Mouse (Mus musculus) cerebellum, postnatal 25 days (tissue): ENCODE results near the gene Evx1.

Experiments
- DNase-seq, 2 experiments: peaks; one replicate each; pipeline ENCODE4 v3.0.0; 2021; ENCODE audit warnings: mixed read lengths in 2 of 2

Evx1 gene

DNA sequence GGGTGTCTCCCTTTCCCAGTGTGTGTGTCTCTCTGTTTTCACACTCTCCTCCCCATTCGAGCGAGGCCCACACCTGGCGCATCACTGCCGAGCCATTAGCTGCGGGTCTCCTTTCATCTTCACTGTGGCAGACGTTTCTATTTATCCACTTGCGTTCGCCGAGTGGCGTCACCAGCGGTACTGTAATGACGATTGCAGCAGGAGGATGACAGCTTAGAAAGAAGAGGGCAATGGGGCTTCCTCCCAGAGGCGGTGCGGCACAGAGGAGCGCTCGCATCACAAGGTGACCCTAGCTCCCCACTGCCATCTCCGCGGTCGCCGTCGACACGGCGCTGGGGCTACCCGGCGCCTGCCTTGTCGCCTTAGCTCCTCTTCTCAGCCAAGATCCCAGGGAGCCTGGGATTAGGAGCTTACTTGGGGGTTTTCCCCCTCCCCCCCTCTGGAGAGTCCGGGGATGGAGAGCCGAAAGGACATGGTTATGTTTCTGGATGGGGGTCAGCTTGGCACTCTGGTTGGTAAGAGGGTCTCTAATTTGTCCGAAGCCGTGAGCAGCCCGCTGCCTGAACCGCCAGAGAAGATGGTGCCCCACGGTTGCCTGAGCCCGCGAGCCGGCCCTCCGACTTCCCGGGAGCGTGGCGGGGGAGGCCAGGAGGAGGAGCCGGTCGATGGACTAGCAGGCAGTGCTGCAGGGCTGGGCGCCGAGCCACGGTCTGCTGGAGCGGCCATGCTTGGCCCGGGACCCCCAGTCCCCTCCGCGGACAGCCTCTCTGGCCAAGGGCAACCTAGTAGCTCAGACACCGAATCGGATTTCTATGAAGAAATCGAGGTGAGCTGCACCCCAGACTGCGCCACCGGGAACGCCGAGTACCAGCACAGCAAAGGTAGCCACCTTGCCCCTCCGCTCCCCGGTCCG is at the start of gene Evx1:
Evx1 (plus strand) TSS at position 108 of the 913 bp plus-strand sequence.
- no peak for DNase-seq

DNA sequence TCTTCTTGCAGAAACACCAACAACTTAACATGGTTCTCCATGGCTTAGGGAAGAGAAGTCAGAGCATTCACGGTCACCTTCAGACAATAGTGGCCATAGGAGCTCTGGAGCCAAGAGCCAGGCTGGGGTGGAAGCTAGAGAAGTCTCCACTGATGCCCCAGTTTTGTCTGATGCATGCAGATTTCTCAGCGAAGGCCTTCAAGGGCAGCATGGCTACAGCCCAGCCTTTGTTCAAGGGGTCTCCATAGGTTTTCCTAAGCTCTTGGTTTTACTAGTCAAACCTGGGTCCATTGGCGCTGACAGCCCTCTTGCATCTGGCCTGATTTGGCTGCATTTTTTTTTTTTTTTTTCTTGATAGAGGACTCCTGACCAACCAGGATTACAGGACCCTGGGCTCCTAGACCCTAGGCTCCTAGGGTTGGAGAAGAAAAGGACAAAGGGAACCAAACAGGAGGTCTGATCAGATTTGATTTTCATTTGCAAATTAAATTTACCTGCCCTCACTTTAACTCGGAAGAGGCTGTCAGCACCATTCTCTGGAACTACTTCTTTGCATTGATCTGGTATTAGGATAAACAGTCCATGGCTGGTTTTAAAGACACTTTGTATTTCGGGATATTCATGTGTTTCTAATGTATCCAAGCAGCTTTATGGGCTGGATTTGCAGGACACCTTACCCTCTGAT is 49.0 kb upstream of the Evx1 start:
- DNase-seq: no peak

DNA sequence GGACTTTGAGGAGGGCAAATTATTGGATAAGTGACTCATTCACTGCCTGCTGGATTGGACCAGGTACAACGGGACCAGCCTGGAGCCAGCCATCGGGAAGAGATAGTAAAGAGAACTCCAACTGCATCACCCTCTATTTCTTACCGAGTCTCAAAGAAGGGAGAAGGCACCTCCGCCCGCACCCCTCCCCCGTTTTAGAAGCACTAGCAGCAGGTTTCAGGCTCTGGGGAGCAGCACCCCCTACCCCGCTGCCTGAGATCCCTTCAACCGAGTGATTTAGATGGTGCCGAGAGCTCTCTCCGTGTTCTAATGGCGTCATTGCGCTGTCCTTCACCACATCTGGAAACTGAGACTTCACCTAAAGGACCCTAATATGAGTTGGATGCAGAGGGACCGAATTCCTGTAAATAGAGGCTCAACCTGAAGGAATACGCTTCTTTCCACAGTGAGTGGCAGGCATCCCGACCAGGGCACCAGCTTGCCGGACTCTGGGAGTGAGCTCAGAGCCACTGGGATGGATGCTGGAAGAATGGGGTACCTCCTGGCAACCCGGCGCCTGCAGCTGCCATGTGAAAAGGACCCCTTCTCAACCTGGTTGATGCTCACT is 47.9 kb upstream of the Evx1 start:
- no peak for DNase-seq

DNA sequence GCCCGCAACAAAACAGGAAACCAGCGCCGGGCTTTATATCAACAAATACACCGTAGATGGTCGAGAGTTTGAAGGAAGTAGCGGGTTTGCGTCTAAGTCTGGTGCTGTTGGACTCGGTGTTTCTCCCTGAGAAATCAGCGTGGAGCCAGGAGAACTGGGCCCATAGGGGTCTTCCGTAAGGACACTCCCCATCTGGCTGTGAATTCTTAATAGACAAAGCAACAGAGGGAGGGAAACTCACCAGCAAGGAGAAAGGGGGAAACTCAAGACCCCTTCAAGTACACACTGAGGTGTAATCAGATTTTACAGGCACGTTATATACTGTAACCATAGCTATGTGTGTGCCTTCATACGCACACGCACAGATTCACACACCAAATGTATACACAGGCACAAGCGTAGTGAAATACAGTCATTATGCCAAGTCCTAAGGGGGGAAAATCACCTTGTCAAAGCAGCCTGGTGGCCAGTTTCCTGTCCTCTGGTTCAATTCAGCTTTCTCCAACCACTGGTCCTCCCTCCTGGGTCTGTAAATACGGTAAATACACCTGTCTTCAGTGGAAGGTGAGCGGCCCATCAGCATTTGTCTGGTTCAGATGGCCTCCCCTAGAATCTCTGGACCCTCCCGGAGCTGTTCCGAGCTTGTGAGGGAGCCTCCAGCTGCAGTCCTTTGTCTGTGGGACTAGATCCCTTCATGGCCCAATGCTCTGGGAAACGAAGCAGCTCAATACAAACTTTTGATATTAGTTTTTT is 47.2 kb upstream of the Evx1 start:
- DNase-seq: no peak

DNA sequence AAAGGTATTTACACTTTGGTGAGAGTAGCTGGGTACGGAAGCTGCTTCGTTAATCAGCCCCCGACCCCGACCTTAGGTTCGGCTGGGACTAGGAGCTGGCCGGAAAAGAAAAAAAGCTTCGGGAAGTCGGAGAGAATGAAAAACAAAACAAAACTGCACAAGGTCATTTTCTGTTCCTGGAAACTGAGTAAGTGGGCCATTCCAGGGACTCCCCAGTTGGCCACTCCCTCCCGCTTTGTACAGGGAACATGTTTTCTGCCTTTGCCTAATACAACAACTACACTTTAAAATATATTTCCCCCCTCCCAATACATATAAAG is 46.7 kb upstream of the Evx1 start:
- no peak for DNase-seq

DNA sequence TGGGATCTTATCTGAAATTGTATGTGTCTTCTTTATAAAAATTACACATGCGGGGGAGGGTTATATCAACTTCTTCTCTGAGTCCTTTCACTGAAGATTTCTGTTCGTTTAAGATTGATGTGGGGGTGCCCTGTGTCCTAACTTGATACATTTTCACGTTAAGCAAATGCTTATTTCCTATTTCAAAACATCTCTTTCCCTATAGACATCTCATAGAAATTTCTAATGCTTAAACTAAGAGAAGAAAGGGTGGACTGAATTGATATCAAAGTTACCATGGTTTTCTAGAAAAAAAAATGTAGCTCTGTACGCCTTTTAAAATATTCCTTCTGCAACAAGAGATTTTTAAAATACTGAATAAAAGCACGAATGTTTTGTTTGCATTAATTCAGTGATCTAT is 46.1 kb upstream of the Evx1 start:
- no peak for DNase-seq

DNA sequence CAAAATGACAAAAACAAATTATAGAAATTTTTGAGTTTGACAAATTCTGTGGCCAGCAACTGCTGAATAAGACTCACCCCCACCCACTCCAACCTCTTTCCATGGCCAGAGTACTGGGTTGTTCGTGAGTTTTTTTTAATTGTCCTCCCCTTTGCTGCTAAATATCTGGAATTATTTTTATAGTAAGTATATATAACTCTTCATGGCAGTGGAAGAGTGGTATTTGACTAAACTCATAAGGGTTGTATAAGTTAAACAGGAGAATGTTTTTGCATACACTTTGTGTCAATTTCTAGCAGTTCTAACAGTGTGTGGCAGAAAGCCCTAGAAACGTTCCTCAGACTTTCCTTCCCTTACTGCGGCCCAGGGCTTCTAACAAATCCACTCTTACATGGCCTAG is 45.6 kb upstream of the Evx1 start:
- DNase-seq: no peak

DNA sequence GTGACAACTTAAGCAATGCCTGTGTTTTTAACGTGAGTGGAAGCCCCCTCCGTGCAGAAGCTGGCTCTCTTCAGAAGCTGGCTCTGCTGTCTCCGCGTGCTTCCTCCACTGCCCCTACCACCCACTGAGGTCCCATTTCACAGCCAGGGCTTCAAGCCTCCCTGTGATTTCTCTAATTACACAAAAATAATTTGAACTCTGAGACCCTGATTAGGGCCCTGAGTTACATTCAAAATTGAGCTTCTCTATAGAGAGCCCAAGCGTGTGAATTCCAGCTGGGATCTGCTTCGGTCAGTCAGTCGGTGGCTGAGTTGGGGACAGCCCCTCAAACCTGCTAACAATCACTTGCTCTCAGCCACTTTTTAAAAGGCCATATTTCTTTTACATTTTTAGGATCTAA is 45.0 kb upstream of the Evx1 start:
- DNase-seq: no peak

DNA sequence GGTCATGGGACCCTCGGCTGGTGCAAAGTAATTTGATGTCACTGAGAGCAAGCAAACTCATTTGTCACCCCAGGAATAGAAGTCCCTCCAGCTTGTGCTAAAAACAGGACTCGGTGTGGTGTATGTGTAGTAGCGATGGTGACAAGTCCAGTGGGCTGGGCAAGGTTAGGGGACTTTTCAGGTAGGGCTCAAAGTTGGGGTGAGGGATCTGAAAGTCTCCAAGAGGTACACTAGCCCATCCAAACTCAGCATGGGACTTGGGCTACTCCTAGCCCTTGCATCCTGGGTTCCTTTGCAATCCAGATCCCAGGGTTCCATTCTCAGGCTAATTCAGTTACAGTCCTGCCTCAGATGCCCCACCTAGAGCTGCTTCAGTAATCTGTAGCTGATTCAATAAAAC is 44.5 kb upstream of the Evx1 start:
- no peak for DNase-seq

DNA sequence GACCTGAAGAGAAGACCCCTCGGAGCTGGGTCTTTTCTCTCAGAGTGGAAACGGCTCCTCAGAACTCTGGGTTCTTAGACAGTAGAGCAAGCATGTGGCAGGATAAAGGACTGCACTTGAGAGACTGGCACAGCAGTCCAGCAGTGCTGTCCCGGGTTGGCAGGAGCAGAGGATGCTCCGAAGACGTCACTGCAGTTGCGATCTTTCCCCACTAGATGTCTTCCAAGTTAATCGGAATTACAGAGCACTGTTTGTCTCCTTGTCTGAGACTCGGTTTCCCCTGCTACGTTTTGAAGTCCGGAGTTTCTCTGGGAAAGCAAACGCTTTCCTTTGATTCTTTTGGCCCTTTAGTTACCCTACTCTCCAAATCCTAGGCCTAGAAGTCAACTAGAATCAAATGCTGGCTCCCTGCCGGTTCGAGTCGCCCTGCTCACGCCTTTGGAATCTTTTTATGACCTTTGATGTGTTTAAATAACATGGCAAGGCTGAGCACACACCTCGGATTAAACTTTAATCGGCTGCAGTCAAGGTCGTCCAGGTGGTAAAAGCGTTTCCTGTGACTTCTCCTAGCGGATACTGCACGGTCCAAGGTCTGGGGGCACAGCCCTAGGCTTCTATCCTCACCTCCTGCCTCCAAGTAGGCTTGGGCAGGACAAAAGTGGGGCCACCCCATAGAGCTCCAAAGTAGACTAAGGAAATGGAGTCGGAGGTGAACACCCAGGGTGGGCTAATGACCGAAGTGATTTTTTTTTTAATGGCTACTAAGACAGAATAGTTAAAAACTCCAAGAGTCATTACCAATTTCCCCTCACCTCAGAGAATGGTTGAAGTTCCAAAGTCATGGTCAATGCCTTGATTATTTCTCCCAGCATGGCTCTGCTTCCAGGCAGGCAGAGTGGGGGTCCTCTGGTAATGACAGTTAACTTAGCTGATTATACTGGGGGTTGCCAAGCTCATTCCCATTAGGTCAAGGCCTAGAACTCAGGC is 42.5 kb upstream of the Evx1 start:
- peak in 1 of 2 experiments; percentile 71 for DNase-seq

DNA sequence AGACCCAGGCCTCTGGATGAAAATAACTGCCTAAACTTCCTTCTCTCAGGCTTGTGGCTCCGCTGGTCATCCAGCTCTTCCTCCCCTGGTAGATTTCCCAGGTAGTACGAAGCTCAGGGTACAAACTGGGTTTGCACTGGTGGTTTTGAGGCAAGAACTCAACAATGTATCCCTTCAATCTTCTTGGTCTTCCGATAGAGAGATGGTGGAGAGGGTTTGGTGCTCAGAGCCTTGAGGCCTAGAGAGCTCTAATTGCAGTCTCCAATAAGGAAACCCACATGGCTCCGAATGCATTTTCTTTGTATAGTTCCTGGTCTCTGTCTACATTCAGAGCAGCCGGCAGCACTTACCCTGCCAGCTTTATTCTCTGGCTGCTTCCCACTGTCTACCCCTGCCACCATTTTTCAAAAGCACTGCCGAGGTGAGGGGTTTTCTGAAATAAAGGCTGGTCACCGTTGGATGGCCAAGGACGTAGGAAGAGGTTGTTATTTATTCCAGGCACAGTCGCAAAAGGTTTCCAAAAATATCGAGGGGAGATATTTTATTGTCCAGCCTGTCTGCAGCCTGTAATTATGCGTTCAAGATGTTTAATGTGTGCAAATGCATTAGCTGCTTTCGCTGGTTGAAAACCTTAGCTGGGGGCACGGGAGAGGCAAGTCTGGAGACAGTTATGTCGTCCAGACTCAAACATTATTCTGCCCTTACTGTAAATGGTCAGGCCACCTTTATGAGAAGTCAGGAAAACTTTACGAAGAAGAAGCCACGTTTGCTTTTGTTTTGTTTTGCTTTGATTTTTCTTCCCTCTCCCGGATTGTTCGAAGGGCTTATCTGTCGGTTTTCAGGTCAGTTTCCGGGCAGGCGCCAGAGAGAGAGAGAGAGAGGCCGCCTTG is 40.3 kb upstream of the Evx1 start:
- DNase-seq: no peak

DNA sequence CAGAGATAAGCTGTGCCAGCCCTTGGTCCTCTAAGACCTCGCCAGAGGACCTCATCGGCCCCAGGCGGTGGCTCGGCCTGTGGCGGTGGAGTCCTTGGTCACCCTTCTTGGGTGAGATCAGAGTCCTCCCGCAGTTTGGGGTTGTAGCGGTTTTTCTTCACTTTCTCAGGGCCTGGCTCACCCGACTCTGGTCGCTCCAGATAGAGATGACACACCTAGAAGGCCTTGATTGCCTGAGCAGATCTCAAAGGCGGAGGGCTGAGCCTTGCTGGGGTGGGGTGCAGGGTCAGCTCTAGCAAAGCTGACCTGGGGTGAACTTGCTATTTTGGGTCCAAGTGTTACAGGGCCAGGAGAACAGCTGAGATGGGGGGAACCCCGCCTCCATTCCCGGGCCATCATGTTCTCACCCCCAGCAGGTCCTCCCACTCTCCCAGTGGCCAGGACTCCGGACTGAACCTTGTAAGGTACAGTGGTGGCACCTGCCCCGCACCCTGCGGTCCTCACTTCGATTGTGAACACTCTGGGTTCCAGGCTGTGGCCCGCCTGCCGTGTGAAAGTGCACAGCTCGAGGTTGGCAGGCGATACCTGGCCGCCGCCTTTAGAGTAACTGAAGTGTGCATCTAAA is 39.5 kb upstream of the Evx1 start:
- no peak for DNase-seq

DNA sequence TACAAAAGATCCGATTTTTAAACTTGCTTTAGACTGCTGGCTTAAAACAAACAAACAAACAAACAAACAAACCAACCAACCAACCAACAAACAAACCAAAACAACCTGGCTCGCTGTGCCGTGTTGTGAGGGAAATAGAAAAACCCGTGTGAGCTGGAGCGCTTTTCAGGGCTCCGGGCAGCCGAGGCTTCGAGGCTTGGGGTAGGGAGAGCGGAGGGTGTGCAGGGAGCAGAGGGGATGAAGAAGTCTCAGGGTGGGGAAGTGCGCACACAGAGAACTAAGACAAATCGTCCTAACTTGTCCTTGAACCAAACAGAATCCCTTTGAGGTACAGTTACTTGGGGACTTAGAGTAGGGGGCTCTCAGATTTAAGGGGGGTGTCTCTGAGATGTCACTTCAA is 38.7 kb upstream of the Evx1 start:
- no peak for DNase-seq

DNA sequence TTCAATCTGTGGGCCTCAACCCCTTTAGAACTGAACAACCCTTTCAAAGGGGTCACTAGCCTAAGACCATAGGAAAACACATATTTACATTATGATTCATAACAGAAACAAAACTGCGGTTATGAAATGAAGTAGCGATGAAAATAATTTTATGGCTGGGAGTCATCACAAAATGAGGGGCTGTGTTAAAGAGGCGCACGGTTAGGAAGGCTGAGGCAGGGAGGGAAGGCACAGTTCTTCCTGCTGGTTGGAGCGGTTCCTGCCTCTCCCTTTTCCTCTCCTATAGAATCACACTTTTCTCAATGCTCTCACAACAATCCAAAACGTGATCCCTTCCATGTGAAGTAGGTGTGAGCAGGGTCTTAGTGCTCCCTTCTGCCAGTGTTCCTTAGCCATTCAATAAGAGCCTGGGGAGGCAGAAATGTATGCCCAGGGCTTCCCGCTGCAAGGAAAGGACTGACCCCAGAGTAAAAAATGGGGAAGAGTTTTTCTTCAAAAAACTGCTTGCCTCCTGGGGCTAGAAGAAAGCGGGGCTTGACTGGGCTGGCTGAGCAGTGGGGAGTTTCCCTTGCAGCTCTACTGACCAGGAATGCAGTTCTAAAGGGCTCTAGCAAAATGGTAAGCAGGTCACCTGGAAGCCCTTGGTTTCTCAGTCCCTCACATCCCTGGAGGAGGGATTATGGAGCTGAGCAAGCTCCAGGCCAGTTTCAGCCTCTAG is 37.6 kb upstream of the Evx1 start:
- DNase-seq: no peak

DNA sequence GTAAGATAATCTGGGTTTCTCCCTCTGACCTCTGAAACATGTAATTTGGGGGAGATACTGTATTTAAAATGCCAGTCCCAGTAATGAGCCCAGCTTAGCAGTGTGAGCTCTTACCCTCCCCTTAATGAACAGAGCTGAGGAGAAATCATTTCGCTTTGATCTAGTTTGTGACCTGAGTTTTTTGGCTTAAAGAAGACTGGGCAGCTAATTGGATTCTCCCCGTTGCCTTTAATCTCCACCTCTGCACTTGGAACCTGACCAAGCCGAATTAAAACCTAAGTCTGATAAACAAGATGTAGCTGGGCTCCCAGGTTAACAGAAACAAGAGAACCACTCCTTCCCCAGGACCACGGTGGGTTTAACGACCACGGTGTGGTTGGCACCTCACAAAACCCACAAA is 36.9 kb upstream of the Evx1 start:
- no peak for DNase-seq

DNA sequence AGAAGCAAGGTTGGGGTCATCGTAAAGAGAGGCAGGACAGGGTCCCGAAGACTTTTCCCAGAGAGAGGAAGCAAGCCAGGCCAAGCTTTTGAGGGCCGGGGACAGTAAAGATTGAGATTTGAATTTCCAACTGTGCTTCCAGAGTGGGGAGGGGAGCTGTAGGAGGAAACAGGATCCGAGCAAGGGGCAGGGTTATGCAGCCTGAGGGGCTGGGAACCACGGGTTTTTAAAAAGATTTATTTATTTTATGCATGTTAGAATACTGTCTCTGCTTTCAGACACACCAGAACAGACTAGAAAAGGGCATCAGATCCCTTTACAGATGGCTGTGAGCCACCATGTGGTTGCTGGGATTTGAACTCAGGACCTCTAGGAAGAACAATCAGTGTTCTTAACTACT is 36.4 kb upstream of the Evx1 start:
- DNase-seq: no peak

DNA sequence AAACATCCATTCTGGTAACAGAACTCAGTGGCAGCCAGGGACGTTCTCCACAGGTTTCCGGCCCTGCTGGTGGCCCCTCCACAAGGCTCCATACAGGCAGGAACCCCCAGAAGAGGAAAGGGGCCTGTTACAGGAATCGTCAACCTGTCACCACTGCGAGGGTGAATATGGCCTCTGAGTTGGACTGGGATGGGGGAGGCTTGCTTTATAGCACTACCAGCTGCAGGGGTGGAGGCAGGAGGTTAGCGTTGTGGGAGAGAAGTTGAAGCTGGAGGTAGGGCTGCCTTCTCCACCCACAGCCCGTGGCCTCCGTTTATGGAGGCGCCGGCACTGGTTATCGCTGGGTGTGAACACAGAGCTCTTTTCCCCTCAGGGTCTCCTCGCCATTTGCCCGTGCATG is 32.2 kb upstream of the Evx1 start:
- DNase-seq: no peak

DNA sequence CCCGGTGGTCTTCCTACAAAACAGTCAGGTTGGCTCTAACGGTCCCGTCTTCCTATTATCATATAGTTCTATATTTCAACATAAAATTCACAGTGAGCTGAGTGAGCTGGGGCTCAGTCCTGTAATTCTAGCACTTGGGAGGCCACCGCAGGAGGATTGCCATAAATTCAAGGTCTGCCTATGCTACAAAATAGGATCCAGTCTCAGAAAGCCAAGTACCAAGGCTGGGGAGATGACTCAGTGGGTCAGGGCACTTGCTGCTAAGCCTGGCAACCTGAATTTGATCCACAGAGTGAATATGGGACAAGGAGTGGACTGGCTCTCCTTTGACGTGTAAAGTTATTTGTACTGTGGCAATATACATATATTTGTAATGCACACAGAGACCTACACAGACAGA is 29.4 kb upstream of the Evx1 start:
- no peak for DNase-seq

DNA sequence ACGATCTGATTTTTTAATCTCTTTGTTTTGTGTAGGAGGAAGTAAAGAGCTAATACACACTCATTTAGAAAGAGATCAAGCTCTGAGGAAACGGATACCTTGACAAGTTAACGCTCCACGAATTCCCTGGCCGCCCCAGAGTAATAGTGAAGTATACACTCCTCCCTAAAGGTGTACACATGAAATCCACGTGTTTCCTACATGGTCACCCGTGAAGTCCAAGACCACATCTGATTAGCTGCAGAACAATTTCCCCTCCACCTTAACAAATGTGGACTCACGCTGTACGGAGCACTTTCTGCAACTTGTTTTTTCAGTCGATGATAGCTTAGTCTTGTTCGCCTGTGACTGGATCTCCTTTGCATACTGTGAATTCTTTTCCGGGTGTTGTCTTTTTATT is 23.1 kb upstream of the Evx1 start:
- DNase-seq: no peak
